Mouse (Mus musculus): Measurements from ENCODE around the gene Pcgf3. TPM values are rescaled to one million over a fixed set of nuclear protein-coding genes. Genes with fewer than 3 reads are reported as not detected.
A peak's percentile ranks its signal among the peaks of the same experiment; 100 is the strongest.

Gene Pcgf3
- polyA plus RNA-seq, 1 experiment from 2014 or later: 34.7 TPM

DNA sequence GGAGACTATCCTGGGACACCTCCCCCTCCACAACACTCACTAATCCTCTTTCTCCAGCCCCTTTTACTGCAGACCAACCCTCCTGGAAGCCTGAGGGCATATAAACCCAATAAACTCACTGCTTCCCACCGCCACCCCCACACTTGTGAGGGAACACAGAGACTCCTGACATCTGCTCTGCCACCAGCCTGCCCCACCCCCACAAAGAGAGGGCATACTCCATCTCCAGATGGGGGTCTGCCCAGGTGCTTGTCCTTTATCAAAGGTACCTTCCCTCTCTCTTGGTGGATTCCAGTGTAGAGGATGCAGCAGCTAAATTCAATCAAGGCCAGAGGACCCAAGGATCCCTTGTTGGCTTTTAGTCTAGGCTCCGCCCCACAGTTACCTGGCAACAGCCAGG, 60.0 kb downstream of the Pcgf3 start:
- H3K9me3 ChIP-seq: no peaks in the 10 kb centered on the region
- no peak overlapping the region for H3K4me2 ChIP-seq (replicated peaks)
- WGBS: 42% methylated on average over 2 of the region's 2 CpGs
- H3K4me1 ChIP-seq: peaks cover 4% of the 10 kb centered on the region; the same call in 1 of the 2 replicates
- no peaks in the 10 kb centered on the region for H3K36me3 ChIP-seq
- no peak overlapping the region for H3K27ac ChIP-seq
- no peak for ATAC-seq (ENCODE audit: insufficient number of reproducible peaks, insufficient read depth, low FRiP score, low TSS enrichment)
- H3K27me3 ChIP-seq: no peaks in the 10 kb centered on the region
- no peak overlapping the region for H3K9ac ChIP-seq
- no peak overlapping the region for H3K4me3 ChIP-seq

DNA sequence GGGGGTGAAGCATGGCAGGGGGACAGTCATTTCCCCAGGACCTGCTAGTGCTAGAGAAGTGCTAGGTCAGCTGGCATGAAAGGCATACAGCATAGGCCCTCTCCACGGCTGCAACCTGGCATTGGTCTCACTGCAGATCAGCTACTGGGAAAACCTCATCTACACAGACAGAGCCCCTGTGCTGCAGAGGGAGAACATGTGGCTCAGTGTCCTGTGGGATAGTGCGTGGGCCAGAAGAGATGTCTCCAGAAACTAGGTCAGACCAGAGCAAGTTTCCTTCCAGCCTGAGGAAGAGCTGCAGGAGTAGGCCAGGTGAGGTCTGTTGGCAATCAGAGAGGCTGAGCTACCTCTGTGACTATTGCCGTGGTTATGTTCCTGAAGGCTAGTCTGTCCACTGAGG, 60.9 kb downstream of the Pcgf3 start:
- Histone ChIP-seq H3K27ac (no peak overlapping the region), H3K9ac (no peak overlapping the region), H3K27me3 (no peaks in the 10 kb centered on the region), H3K4me1 (peaks cover 4% of the 10 kb centered on the region; the same call in 1 of the 2 replicates), H3K36me3 (no peaks in the 10 kb centered on the region), H3K9me3 (no peaks in the 10 kb centered on the region), H3K4me2 (replicated peaks) (no peak overlapping the region), H3K4me3 (no peak overlapping the region)
- ATAC-seq (ENCODE audit: insufficient number of reproducible peaks, insufficient read depth, low FRiP score, low TSS enrichment): no peak
- 84% methylated on average over 3 of the region's 3 CpGs for WGBS

DNA sequence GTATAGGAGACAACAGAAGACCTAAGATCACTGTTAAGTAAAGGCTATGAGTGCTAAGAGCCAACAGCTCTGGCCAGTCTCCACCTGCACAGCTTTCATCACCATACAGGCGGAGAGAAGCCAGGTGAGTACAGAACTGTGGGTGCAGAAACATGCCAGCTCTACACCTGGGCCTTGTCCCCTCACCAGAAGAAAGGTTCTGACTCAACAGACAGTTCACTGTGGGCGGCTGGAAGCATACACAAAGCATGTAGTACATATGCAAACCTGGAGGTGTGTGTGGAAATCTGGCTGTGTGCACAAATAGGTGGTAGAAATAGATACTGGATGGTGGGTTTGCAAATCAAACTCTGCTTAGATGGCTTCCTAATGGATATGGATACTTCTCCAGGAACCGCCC, 61.6 kb downstream of the Pcgf3 start:
- Histone ChIP-seq H3K4me1 (peaks cover 4% of the 10 kb centered on the region; the same call in 1 of the 2 replicates), H3K27me3 (no peaks in the 10 kb centered on the region), H3K27ac (no peak overlapping the region), H3K36me3 (no peaks in the 10 kb centered on the region), H3K4me2 (replicated peaks) (no peak overlapping the region), H3K4me3 (no peak overlapping the region), H3K9ac (no peak overlapping the region), H3K9me3 (no peaks in the 10 kb centered on the region)
- ATAC-seq (ENCODE audit: insufficient number of reproducible peaks, insufficient read depth, low FRiP score, low TSS enrichment): no peak
- 77% methylated on average over 3 of the region's 3 CpGs for WGBS

DNA sequence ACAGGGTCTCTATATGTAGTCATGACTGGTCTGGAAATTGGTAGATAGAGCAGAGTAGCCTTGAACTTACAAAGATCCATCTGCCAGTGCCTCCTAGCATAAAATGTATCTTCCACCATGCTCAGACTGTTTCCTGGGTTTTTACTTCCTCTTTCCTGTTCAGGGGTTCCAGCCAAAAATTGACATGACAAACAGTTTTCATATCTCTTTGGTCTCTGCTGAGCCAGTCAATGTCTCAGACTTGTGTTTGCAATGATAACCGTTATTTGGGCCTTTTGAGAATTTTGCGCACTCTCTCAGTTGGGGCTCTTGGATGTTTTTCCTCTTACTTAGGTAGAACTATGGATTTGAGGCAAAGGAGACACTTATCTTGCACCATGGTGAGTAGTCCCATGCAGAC, 73.2 kb downstream of the Pcgf3 start:
- no peak overlapping the region for H3K9ac ChIP-seq
- H3K4me2 ChIP-seq (replicated peaks): no peak overlapping the region
- WGBS: 94% methylated on average over 2 of the region's 2 CpGs
- H3K4me3 ChIP-seq: no peak overlapping the region
- peaks cover 7% of the 10 kb centered on the region; the same call in 1 of the 2 replicates for H3K9me3 ChIP-seq
- no peaks in the 10 kb centered on the region for H3K27me3 ChIP-seq
- no peak for ATAC-seq (ENCODE audit: insufficient number of reproducible peaks, insufficient read depth, low FRiP score, low TSS enrichment)
- H3K36me3 ChIP-seq: no peaks in the 10 kb centered on the region
- H3K27ac ChIP-seq: no peak overlapping the region
- no peaks in the 10 kb centered on the region for H3K4me1 ChIP-seq

DNA sequence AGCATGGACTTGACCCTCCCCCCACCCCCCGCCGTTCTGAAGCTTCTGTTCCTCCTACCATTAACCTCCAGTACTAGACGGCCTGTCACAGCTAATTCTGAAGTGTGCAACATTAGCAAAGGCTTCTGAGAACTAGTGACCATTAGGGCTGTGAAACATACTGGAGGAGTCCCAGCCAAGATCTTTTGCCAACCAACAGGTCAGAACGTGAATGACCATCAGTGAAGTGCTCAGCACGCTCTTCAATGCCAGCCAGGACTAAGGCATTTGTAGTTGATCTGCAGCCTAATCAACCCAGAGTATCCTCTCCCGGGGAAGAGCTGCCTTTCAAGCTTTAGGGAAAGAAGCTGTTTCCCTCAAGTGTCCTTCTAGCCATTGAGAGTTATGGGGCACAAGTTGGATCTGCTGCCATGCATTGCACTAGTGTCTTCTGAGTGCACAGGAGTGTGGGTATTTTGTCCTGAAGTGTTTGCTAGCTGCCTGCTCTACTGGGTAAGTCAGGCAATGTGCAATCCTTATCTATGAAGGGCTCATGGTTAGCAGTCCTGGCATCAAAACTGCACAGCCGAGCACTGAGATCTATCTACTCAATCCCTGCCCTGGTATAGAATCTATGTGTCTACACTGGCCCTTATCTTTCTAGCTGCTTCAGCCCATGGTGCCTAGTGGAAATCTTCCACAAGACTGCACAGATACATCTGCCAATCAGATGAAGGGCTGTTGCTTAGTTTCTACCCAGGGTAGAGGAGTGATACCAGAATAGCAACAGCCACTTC, 82.7 kb downstream of the Pcgf3 start:
- H3K27me3 ChIP-seq: peaks cover 8% of the 10 kb centered on the region; the same call in 1 of the 2 replicates
- 60% methylated on average over 7 of the region's 7 CpGs for WGBS
- no peaks in the 10 kb centered on the region for H3K9me3 ChIP-seq

DNA sequence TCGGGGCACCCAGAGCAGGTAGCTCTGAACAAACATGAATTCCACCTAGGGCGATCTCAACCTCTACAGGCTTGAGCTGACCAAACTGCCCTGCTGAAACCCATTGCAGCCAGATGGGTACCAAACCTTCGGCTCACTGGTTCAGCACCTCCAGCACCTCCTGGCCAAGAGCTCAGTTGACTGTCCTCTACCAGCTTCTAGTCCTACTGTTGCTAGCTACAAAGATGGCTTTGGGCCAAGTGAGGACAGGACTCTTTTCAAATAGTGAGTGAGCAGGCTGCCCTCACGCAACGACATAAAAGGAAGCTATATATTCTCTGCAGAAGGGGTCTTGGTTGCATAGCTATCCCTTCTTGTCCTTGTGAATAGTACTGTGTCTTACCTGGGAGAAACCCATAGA, 86.6 kb downstream of the Pcgf3 start:
- H3K4me1 ChIP-seq: peaks cover 8% of the 10 kb centered on the region
- no peak for ATAC-seq (ENCODE audit: insufficient number of reproducible peaks, insufficient read depth, low FRiP score, low TSS enrichment)
- H3K9ac ChIP-seq: no peak overlapping the region
- no peak overlapping the region for H3K4me2 ChIP-seq (replicated peaks)
- H3K27me3 ChIP-seq: peaks cover 36% of the 10 kb centered on the region
- 91% methylated on average over 5 of the region's 5 CpGs for WGBS
- H3K4me3 ChIP-seq: no peak overlapping the region
- no peaks in the 10 kb centered on the region for H3K36me3 ChIP-seq
- no peaks in the 10 kb centered on the region for H3K9me3 ChIP-seq
- H3K27ac ChIP-seq: no peak overlapping the region

More for the DNA sequence above, 82.7 kb downstream of the Pcgf3 start:
- H3K27ac ChIP-seq: no peak overlapping the region
- no peaks in the 10 kb centered on the region for H3K36me3 ChIP-seq
- no peaks in the 10 kb centered on the region for H3K4me1 ChIP-seq
- no peak for ATAC-seq (ENCODE audit: insufficient number of reproducible peaks, insufficient read depth, low FRiP score, low TSS enrichment)
- no peak overlapping the region for H3K4me3 ChIP-seq
- H3K9ac ChIP-seq: no peak overlapping the region
- no peak overlapping the region for H3K4me2 ChIP-seq (replicated peaks)

DNA sequence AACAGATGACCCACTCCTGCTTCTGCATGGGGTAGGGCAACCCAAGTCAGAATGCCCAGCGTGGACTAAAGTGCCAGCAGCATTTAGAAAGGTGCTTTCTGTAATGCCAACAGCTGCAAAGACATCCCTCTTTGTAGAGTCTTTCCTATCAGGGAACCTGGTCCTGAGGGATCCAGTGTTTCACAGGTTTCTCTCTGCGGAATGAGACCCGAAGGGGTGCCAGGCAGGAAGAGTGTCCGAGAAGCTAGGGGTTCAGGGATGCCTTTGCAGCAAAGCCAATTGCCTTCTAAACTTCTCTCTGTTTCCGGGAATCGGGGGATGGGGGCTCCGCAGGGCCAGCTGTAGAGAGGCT, 88.1 kb downstream of the Pcgf3 start:
- peak overlapping the region; percentile 30 for H3K4me3 ChIP-seq
- peaks cover 8% of the 10 kb centered on the region for H3K4me1 ChIP-seq
- H3K4me2 ChIP-seq (replicated peaks): peak overlapping the region; percentile 70
- ATAC-seq (ENCODE audit: insufficient number of reproducible peaks, insufficient read depth, low FRiP score, low TSS enrichment): no peak
- H3K9me3 ChIP-seq: no peaks in the 10 kb centered on the region
- H3K36me3 ChIP-seq: no peaks in the 10 kb centered on the region
- H3K9ac ChIP-seq: no peak overlapping the region
- WGBS: 14% methylated on average over 7 of the region's 7 CpGs
- no peak overlapping the region for H3K27ac ChIP-seq
- peaks cover 41% of the 10 kb centered on the region for H3K27me3 ChIP-seq

DNA sequence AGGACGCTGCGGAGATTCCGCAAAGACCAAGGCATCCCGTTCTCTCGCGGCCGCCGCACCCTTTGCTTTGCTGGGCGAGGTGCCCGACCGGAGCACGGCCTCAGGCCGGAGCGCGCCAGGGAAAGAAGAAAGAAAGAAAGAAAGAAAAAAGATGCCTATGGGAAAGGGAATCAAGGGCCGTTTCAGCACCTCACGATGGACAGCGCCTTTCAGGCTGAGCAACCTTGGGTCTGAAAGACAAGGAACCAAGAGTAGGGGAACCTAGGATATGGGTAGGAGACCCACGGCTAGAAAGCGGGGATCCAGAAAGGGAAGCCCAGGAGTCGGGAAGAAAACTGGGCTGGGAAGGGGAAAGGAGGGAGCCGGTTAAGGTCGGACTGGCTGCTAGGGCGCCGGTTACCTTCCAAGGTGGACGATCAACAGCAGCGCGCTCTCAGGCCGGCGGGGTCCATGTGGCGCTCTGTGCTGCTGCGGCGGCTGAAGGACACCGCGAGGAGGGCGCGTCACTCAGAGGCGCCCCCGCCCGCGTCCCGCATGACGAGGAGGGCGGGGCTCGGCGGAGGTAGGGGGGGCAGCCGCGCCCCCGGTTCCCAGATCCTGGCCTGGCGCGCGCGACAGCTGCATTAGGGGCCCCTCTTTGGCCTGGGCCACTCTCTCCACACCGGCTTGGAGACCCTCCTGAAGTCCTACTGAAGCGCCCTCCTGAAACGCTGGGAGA, 88.6 kb downstream of the Pcgf3 start, which contains the start of gene Cplx1:
Cplx1 (minus strand) TSS at position 536 of the 718 bp plus-strand sequence.
- peak; percentile 65; the same call in 1 of the 2 replicates for ATAC-seq (ENCODE audit: insufficient number of reproducible peaks, insufficient read depth, low FRiP score, low TSS enrichment)
- peaks cover 41% of the 10 kb centered on the region for H3K27me3 ChIP-seq
- H3K9me3 ChIP-seq: no peaks in the 10 kb centered on the region
- H3K27ac ChIP-seq: no peak within 1 kb of the TSS
- H3K4me2 ChIP-seq (replicated peaks): peak within 1 kb of the TSS; percentile 70
- WGBS: under 1% methylated on average over 56 of the region's 56 CpGs
- no peaks in the 10 kb centered on the region for H3K36me3 ChIP-seq
- peaks cover 8% of the 10 kb centered on the region for H3K4me1 ChIP-seq
- peak within 1 kb of the TSS; percentile 30 for H3K4me3 ChIP-seq
- H3K9ac ChIP-seq: 0 out of 2 replicates have a peak within 1 kb of the TSS, but pooled peaks have one; percentile 33

DNA sequence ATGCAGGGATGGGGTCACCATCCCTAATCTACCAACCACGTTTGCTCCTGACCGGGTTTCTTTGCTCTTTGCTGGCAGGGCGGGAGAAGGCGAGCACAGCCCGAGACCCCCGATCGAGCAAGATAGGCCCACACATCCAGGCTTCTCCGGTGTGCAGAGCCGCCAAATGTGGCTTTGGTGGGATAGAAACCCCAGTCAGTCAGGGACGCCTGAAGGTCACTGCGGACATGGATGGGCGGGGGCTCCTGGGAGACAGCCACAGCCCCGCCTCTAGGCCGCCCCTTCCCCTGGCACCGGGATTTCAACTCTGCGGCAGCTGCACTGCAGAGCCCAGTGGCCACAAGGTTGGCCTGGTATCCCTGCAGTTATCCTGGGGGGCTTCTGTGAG, 89.2 kb downstream of the Pcgf3 start:
- Histone ChIP-seq H3K27me3 (peaks cover 41% of the 10 kb centered on the region), H3K9ac (0 out of 2 replicates have a peak overlapping the region, but pooled peaks have one; percentile 33)

DNA sequence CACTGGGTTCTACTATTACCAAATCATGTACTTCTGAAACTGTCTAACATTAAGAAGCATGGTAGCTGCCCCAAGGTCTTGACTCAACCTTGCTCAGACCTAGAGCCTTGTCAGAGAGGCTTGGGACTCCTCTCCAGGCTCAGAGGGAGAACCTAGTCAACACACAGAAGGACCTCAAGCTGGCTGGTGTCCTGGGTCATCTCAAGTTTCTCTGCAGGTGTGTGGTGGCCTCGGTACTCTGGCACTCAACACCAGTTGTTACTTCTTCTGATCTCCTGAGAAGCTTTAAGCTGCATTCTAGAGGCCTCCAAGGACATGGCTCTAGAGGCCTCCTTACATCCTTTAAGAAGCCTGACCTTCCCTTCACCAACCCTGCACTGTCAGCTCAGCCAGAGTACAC, 93.0 kb downstream of the Pcgf3 start:
- 63% methylated on average over 1 of the region's 1 CpGs for whole genome bisulfite sequencing
- Histone ChIP-seq H3K27me3 (peaks cover 30% of the 10 kb centered on the region), H3K9me3 (no peaks in the 10 kb centered on the region), H3K4me2 (replicated peaks) (no peak overlapping the region), H3K4me3 (no peak overlapping the region), H3K4me1 (peaks cover 8% of the 10 kb centered on the region), H3K9ac (no peak overlapping the region), H3K36me3 (no peaks in the 10 kb centered on the region), H3K27ac (no peak overlapping the region)
- ATAC-seq (ENCODE audit: insufficient number of reproducible peaks, insufficient read depth, low FRiP score, low TSS enrichment): no peak

More for the DNA sequence above, 89.2 kb downstream of the Pcgf3 start:
- Histone ChIP-seq H3K36me3 (no peaks in the 10 kb centered on the region), H3K9me3 (no peaks in the 10 kb centered on the region), H3K4me1 (peaks cover 8% of the 10 kb centered on the region), H3K4me2 (replicated peaks) (peak overlapping the region; percentile 70), H3K27ac (no peak overlapping the region), H3K4me3 (peak overlapping the region; percentile 30)
- under 1% methylated on average over 16 of the region's 16 CpGs for WGBS
- ATAC-seq (ENCODE audit: insufficient number of reproducible peaks, insufficient read depth, low FRiP score, low TSS enrichment): 0 out of 2 replicates have a peak, but pooled peaks have one; percentile 7
